Mouse (Mus musculus) lung, adult 2 months (tissue): ENCODE measurements around the gene Med20. TPM values are rescaled to one million over a fixed set of nuclear protein-coding genes. Genes with fewer than 3 reads are reported as not detected.

Experiments
- DNase-seq: peaks from one replicate; pipeline ENCODE4 v3.0.0; 2022
- H3K4me1 ChIP-seq: fragments of 200-500 bp; 2 replicates; pipeline ENCODE4 v1.6.1; 2011; ENCODE audit warnings: low read length; ENCODE audit not compliant: control insufficient read depth, insufficient read depth
- H3K4me3 ChIP-seq: fragments of 200-500 bp; replicated peaks from 2 replicates; pipeline ENCODE3; 2011; ENCODE audit warnings: low read depth, mild to moderate bottlenecking, control low read depth, low read length; ENCODE audit errors: extremely low read depth
- CTCF ChIP-seq: fragments of 200-500 bp; IDR thresholded peaks from 2 replicates; pipeline ENCODE4 v1.5.1; 2011; ENCODE audit warnings: mild to moderate bottlenecking, low read length, control low read depth; ENCODE audit not compliant: insufficient read depth
- POLR2A ChIP-seq: fragments of 200-500 bp; IDR thresholded peaks from 2 replicates; pipeline ENCODE4 v1.6.1; 2011; ENCODE audit warnings: low read depth, mild to moderate bottlenecking, control low read depth, low read length, borderline replicate concordance; ENCODE audit errors: extremely low read depth
- WGBS: fragments of 180-500 bp; shearing (Covaris S2); methylation state at CpG from one replicate; pipeline ENCODE4 v1.1.7; 2018; 5-methylcytosine and 5-hydroxymethylcytosine counted together
- polyA plus RNA-seq: library from polyadenylated mRNA; depleted of rRNA; stranded (reverse); fragments of >200 nt; gene quantifications from 2 replicates; pipeline ENCODE4 v1.2.3, GENCODE M21; 2012; rRNA removed

Gene Med20
- polyA plus RNA-seq = 20.0 and 27.3 TPM in 2 replicates

DNA sequence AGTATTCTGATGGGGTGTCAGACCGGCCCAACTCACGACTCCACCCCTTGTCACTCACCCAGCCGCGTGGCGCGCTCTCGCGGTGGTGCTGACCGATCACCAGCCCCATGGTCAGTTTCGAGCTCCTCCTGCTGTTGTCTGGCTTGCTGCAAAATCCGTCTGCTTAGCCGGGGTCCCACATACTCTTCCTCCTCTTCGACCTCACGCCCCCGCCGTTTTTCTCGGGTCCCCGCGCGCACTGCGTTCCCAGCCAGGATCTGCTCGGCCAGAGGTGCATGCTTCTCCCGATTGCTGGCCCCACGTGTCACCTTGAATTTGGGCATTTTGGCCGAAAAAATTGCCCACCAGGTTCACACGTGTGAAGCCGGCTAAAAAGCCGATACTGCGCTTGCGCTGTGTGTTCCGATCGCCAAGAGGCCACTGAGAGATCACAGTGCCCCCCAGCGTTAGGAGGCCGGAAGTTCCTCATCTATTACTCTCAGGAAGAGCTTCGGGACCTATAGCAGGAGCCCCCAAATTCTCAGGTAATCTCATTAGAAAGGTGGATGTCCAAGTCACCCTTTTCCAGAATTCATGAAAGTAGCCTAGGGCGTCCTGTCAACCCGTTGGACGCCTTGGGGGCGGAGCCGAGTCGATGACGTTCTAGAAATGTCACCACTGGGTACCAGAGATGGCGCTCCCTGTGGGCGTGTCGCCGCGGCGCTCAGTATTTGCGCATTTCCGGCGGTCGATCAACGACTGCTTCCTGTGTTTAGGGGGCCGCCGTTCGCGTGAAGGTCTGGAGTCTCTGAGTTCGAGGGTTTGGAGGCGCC lies at the start of gene Med20, which contains the start of the genes Bysl and Gm20517:
TSS of gene Med20 (plus strand) at position 734 of the 812 bp plus-strand sequence.
TSS of gene Bysl (minus strand) at position 644 of the 812 bp plus-strand sequence.
TSS of gene Gm20517 (plus strand) at position 741 of the 812 bp plus-strand sequence.
- H3K4me3 ChIP-seq = peak within 1 kb of the TSS; percentile 99
- DNase-seq = peak; percentile 97
- H3K4me1 ChIP-seq = peaks cover 6% of the 10 kb centered on the region
- under 1% methylated on average over 59 of the region's 59 CpGs for WGBS
- TF ChIP-seq POLR2A (peak; percentile 81; the same call in 1 of the 2 replicates), CTCF (peak; percentile 84)

DNA sequence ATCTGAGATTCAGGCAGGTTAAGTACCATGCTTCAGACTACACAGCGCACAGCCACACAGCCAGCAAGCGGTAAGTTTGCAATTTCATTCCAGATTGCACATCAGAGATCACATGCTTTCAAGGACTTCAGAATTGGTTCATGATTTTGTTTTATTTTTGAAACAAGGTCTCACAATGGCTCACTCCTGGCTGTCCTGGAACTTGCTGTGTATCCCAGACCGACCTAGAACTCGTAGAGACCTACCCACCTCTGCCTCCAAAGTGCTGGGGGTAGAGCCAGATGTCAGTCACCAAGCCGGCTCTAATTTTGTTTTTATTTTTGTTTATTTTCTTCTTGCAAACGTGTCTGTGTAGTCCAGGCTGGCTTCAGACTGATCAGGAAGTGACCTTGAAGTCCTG lies 48.5 kb upstream of the Med20 start:
- DNase-seq = no peak
- peaks cover 7% of the 10 kb centered on the region; the same call in 1 of the 2 replicates for H3K4me1 ChIP-seq
- 71% methylated on average over 6 of the region's 6 CpGs for WGBS
- no peak overlapping the region for H3K4me3 ChIP-seq
- TF ChIP-seq CTCF (no peak), POLR2A (no peak)

DNA sequence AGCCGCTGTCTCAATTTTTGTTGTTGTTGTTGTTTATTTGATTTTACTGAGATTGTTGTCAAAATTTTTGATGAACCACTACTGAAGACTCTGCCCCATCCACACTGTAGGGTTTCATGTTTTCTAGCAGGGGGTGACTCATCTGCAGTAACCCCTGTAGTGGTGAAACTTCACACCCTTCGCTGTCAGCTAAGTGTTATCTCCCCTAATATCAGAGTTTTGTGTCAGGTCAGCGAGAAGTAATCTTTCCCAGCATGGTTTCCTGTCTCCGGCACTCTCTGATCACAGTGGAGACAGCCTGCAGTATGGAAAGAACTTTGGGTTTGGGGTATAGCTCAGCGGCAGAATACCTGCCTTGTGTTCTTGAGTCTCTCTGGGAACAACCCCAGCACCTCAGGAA lies 46.8 kb upstream of the Med20 start:
- Histone ChIP-seq H3K4me3 (no peak overlapping the region), H3K4me1 (peaks cover 6% of the 10 kb centered on the region; the same call in 1 of the 2 replicates)
- 65% methylated on average over 5 of the region's 5 CpGs for WGBS
- TF ChIP-seq POLR2A = no peak
- no peak for TF ChIP-seq CTCF
- no peak for DNase-seq

- DNase-seq = no peak
- TF ChIP-seq POLR2A (no peak), CTCF (no peak)
- 72% methylated on average over 2 of the region's 2 CpGs for WGBS
- Histone ChIP-seq H3K4me1 (0 out of 2 replicates have a peak, but pooled peaks cover 2% of the 10 kb centered on the region), H3K4me3 (no peak overlapping the region)
These were observed 45.2 kb upstream of the Med20 start for GRCm38 (mm10) chr17:47566133-47566532.

GRCm38 (mm10) chr17:47567271-47567670 lies 44.1 kb upstream of the Med20 start:
- no peak for DNase-seq
- 35% methylated on average over 3 of the region's 3 CpGs for WGBS
- no peak overlapping the region for H3K4me3 ChIP-seq
- no peak for TF ChIP-seq CTCF
- no peak for TF ChIP-seq POLR2A
- 0 out of 2 replicates have a peak, but pooled peaks cover 2% of the 10 kb centered on the region for H3K4me1 ChIP-seq

- no peak for TF ChIP-seq CTCF
- TF ChIP-seq POLR2A = no peak
- Histone ChIP-seq H3K4me3 (no peak overlapping the region), H3K4me1 (0 out of 2 replicates have a peak, but pooled peaks cover 2% of the 10 kb centered on the region)
- DNase-seq = no peak
- WGBS = 95% methylated on average over 3 of the region's 3 CpGs
These were observed 43.0 kb upstream of the Med20 start for GRCm38 (mm10) chr17:47568389-47568788.

DNA sequence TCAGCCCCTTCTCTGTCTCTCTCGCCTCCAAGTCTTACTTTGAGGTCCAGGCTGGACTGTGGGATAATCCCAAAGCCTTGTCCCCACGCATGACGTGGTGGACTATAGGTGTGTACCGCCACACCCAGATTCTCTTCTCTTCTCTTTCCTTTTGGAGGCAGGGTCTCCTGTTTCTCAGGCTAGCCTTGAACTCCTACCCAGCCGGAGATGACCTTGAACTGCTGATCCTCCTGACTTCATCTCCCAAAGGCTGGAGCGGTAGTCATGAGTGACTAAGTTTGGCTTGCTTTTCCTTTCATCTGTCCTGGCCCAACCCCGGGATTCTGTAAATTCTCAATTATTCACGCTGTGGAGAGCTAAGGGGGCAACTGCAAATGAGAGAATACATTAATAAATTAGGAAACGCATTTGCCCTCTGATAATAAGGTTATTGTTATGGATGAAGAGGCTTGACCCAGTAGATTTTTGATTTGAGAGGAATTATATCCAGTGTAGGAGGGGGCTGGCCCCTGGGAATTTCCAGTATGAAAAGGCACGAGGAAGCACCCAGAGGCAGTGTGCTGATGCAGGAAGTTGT lies 42.3 kb upstream of the Med20 start:
- 86% methylated on average over 10 of the region's 10 CpGs for WGBS
- TF ChIP-seq CTCF (no peak), POLR2A (no peak)
- no peak for DNase-seq
- 0 out of 2 replicates have a peak, but pooled peaks cover 2% of the 10 kb centered on the region for H3K4me1 ChIP-seq
- no peak overlapping the region for H3K4me3 ChIP-seq

- H3K4me1 ChIP-seq = 0 out of 2 replicates have a peak, but pooled peaks cover 2% of the 10 kb centered on the region
- no peak overlapping the region for H3K4me3 ChIP-seq
- 58% methylated on average over 7 of the region's 7 CpGs for WGBS
- no peak for TF ChIP-seq POLR2A
- TF ChIP-seq CTCF = no peak
- DNase-seq = no peak
These were observed 39.8 kb upstream of the Med20 start for GRCm38 (mm10) chr17:47571621-47572020.

DNA sequence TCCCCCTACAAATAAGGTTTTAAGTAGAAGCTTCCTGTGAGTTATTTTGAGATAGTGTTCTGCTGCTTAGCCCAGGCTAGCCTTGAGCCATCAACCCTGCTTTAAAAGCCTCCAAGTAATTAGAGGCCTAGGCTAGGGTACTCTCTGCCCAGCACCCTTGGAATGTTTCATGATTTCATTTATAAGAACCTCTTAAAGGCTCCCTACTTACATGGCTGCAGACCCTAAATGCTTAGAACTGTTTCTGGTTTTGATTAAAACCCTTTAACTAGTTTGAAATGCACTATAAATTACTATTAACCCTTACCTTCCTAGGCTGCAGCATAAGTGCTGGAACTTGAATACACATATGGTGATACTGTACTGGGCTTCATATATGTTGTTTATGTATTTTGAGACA lies 38.9 kb upstream of the Med20 start:
- Histone ChIP-seq H3K4me3 (no peak overlapping the region), H3K4me1 (no peaks in the 10 kb centered on the region)
- no peak for TF ChIP-seq CTCF
- no peak for TF ChIP-seq POLR2A
- DNase-seq = no peak
